Comparison of ENCODE assay signal across 8 mouse cellular contexts in the genomic region with DNA sequence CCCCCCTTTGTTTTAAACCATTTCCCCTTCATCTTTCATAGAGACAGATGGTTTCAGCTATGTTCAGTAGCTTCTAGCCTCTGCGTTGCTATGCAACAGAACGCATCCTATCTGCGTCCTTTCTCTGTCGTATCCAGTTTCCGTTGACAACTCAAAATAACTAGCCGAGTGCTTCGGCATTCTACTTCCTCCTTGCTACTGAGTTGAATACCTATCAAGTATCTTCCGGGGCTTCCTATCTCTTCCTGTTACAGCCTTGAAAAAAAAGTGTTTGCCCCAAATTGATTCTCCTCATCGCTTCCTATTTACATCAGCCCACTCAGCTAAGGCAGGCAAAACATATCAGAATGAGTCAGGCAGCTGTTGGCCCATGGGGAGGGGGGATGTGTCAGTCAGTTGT.
A peak's percentile ranks its signal among the peaks of the same experiment; 100 is the strongest.
DNase-seq lines count a peak whose midpoint lies in the region; ATAC-seq lines count a peak whose summit lies in the region.

No protein-coding gene starts in this region.

- H3K4me1 ChIP-seq in forebrain, embryonic 16.5 days (replicated peaks; ENCODE audit: control insufficient read depth, insufficient read depth, low read length): no peaks in the 10 kb centered on the region; the same call in 1 of the 2 replicates
- peaks cover 3% of the 10 kb centered on the region for H3K4me1 ChIP-seq in neural tube, embryonic 15.5 days

- H3K9ac ChIP-seq in forebrain, embryonic 16.5 days (replicated peaks; ENCODE audit: low read depth, low read length): no peak overlapping the region
- H3K9ac ChIP-seq in neural tube, embryonic 15.5 days (replicated peaks): no peak overlapping the region

- peak overlapping the region; percentile 32 for H3K4me2 ChIP-seq in forebrain, embryonic 16.5 days (ENCODE audit: low read length)
- peak overlapping the region; percentile 43 for H3K4me2 ChIP-seq in neural tube, embryonic 15.5 days

- H3K4me3 ChIP-seq in forebrain, embryonic 16.5 days (replicated peaks; ENCODE audit: low read length): 0 out of 2 replicates have a peak overlapping the region, but pooled peaks have one; percentile 5
- H3K4me3 ChIP-seq in neural tube, embryonic 15.5 days (replicated peaks): no peak overlapping the region

- WGBS in forebrain, embryonic 16.5 days: 54% methylated on average over 9 of the region's 9 CpGs
- WGBS in neural tube, embryonic 15.5 days: 33% methylated on average over 9 of the region's 9 CpGs

- peak; percentile 82 for DNase-seq in heart, adult 11 months
- DNase-seq in heart, postnatal 4 days: no peak
- DNase-seq in CD4-positive, CD25-positive, alpha-beta regulatory T cell, adult 2 months (ENCODE audit: low read depth, low spot score): peak; percentile 52
- DNase-seq in layer of hippocampus, postnatal 10 days (ENCODE audit: low spot score in 2 of 2): peak; percentile 25 to 36
- no peak for DNase-seq in cerebellum, postnatal 4 days (ENCODE audit: low spot score in 2 of 2)
- no peak for DNase-seq in adrenal gland, adult 18-20 months (ENCODE audit: low spot score in 2 of 2)

- H3K9me3 ChIP-seq in forebrain, embryonic 16.5 days (ENCODE audit: control insufficient read depth, low read length): no peaks in the 10 kb centered on the region
- H3K9me3 ChIP-seq in neural tube, embryonic 15.5 days (replicated peaks): no peaks in the 10 kb centered on the region

- H3K27me3 ChIP-seq in forebrain, embryonic 16.5 days (replicated peaks; ENCODE audit: control insufficient read depth, insufficient read depth, low read length): no peaks in the 10 kb centered on the region
- H3K27me3 ChIP-seq in neural tube, embryonic 15.5 days (replicated peaks): no peaks in the 10 kb centered on the region

- H3K27ac ChIP-seq in forebrain, embryonic 16.5 days (ENCODE audit: low read length): peak overlapping the region; percentile 77; the same call in 1 of the 2 replicates
- H3K27ac ChIP-seq in neural tube, embryonic 15.5 days (replicated peaks): no peak overlapping the region

- ATAC-seq in forebrain, embryonic 16.5 days: peak; percentile 96
- peak; percentile 69; the same call in 1 of the 2 replicates for ATAC-seq in neural tube, embryonic 15.5 days (ENCODE audit: low FRiP score)

- no peaks in the 10 kb centered on the region for H3K36me3 ChIP-seq in forebrain, embryonic 16.5 days (ENCODE audit: control insufficient read depth, insufficient read depth)
- H3K36me3 ChIP-seq in neural tube, embryonic 15.5 days: no peaks in the 10 kb centered on the region

Comparison
In these comparisons a context has a peak if more than half of its experiments do, and no peak if none do; other contexts are left out.
1. DNase-seq: peak in heart, adult 11 months (single experiment), CD4-positive, CD25-positive, alpha-beta regulatory T cell, adult 2 months (single experiment) and layer of hippocampus, postnatal 10 days (2 of 2); none in heart, postnatal 4 days (single experiment), cerebellum, postnatal 4 days (0 of 2) and adrenal gland, adult 18-20 months (0 of 2).